Mouse (Mus musculus) adrenal gland, postnatal 25 days (tissue): Measurements from ENCODE around the gene Zbtb2. TPM values are rescaled to one million over a fixed set of nuclear protein-coding genes. Genes with fewer than 3 reads are reported as not detected.
"Not testable (repeated sequence)": the region's sequence is repeated elsewhere in the genome, so short reads cannot be mapped to it uniquely, and the experiment has no call there.

Experiments used
- DNase-seq: peaks from one replicate; pipeline ENCODE4 v3.0.0; 2021; ENCODE audit warnings: mixed read lengths
- long read RNA-seq: library from polyadenylated mRNA; stranded (forward); transcript quantifications from one replicate; pipeline ENCODE4 v2.0.0, GENCODE M21; 2021
- total RNA-seq: library from RNA; stranded (reverse); gene quantifications from 2 replicates; pipeline ENCODE4 v1.2.3, GENCODE M21; 2021

Zbtb2 gene
- total RNA-seq = 11.0 and 11.5 TPM in 2 replicates
- long read RNA-seq, full-length matches to known transcripts = 9 of 9 reads
- long read RNA-seq, partial matches to known transcripts = 0 of 9 reads
- long read RNA-seq, other reads (novel, unspliced or antisense) = 0 of 9 reads

DNA sequence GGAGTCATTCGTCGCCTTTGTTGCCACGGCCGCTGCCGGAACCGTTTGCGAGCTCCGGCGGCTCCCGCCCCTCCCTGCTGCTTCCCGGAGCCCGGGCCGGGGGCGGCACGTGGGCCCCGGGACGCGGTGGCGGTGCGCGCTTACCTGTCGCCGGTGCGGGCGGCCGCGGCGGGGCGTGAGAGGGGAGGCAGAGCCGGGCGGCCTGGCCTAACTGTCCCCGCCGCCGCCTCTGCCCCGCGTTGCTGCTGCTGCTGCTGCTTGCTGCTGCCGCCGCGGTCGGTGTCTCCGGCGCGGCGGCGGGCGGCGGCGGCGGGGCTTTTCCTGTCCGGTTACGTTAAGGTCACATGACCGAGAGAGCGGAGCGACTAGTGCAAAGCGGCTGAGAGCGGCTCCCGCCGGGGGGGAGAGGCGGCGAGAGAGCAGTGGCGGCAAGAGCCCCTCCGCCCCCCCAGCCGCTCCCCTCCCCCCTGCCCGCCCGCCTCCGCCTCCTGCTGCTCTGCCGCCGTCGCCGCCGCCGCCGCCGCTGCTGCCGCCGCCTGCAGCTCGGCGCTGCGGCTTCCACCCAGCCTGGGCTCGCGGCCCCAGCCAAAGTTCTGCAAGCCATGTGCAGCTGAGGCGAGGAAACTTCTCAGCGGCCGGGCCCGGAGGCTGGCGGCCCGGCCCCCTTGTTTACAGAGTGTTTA is at the start of gene Zbtb2:
TSS of gene Zbtb2 (minus strand) at position 408 of the 683 bp plus-strand sequence.
- peak; percentile 65 for DNase-seq

DNA sequence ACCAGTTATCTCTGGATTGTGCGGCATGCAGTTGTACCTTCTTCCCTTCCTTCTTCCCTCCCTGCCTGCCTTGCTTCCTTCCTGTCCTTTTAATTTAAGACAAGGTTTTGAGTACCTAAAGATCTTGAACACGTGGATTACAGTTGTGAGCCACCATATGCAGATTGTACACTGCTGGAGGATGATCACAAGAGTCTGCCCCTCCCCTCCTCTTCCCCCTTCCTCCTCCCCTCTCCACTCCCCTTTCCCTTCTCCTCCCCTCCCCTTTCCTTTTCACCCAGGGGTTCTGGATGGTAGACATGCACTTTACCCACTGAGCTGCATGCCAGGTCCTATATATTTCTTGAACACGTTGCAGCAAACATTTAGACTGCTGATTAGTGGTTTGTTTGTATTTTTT is 47.5 kb upstream of the Zbtb2 start:
- no peak for DNase-seq

GRCm38 (mm10) chr10:4433871-4434270 is 46.0 kb upstream of the Zbtb2 start:
- not testable (repeated sequence) for DNase-seq

- no peak for DNase-seq
Observed at GRCm38 (mm10) chr10:4432996-4433755, 45.3 kb upstream of the Zbtb2 start.

- DNase-seq = peak; percentile 97
Observed at GRCm38 (mm10) chr10:4432123-4432931, 44.4 kb upstream of the Zbtb2 start, which contains the start of the genes Rmnd1 and Armt1. Gene Rmnd1, minus strand, starts transcription at chr10:4432388. Gene Armt1, plus strand, starts transcription at chr10:4432467.

DNA sequence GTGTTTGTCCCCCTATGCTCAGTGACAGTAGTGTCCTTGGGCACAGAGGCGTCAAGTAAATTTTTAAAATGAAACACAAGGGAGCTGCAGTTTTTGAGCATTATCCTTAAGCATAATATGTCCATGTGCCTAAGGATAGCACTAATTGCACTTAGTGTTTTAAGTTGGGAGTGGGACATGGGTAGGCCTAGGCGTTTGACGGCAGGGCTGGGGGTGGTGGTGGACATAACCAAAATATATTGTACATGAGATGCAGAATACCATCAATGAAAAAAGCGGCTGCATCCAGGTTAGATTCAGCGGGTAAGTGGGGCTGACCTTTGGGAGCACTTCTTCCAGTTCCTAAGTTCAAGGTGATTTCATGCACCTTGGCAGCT is 43.8 kb upstream of the Zbtb2 start:
- DNase-seq = no peak

DNA sequence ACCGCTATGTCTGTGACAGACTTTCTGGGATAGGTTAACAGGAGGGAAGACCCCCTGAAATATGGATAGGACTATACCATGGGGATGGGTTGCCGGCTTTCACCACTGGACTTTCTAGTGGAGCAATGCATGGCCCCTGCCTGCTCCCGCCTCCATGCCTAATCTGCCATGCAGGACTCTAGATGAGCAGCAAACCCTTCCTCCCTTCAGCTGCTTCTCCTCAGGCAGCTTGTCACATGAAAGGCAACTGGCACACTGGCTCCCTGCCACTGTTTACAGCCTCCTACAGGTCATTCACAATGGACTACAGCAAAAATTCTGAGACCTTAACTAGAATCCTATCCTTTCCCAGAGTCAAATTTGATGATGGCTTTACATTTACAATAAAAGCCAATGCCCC is 42.9 kb upstream of the Zbtb2 start:
- DNase-seq = peak; percentile 8

GRCm38 (mm10) chr10:4430399-4430798 is 42.5 kb upstream of the Zbtb2 start:
- DNase-seq = no peak

- peak; percentile 8 for DNase-seq
Observed at GRCm38 (mm10) chr10:4425245-4425644, 37.3 kb upstream of the Zbtb2 start.

DNA sequence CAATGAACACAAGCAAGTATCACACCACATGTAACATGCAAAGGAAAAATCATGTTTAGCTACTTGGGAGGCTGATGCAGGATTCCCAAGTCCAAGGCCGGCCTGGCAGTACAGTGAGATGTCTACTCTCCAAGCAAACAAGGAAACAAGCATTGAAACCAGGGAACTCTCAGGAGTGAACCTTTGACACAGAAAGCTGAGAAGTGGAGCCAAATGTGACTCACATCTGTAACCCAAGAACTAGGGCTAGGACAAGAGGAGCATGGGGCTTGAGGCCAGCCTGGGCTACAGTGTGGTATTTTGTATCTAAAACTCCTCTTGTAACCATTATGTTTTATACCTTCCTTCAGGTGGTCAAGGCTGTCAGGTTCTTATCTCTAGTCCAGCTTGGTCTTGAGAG is 19.3 kb upstream of the Zbtb2 start:
- DNase-seq = no peak

- no peak for DNase-seq
Observed at GRCm38 (mm10) chr10:4405511-4405910, 17.6 kb upstream of the Zbtb2 start.

DNA sequence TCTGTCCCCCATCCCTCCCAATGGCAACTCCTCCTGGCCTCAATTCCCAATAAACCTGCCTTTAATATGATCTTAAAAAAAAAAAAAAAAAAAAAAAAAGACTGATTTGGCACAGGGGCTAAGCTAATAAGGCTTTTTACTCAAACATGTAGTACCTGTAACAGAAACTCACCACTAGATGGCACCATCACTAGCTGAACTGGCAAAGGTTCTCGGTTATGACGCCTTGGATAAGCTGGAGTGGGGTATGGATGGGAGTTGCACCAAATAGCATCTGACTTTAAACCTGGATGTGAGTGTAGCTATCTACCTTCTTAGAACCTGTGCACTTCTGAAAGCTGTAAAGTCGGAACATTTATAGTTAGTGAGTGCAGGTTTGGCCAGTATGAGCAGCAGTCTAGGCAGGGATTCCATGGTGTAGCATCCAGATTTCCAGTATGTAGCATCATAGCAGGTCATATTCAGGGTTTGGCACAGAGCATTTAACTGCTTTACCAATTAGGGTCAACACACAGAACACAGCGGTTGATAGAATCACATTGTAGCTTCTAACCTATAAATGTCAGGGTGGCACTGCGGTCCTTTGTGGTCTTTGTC is 17.1 kb upstream of the Zbtb2 start:
- no peak for DNase-seq

DNA sequence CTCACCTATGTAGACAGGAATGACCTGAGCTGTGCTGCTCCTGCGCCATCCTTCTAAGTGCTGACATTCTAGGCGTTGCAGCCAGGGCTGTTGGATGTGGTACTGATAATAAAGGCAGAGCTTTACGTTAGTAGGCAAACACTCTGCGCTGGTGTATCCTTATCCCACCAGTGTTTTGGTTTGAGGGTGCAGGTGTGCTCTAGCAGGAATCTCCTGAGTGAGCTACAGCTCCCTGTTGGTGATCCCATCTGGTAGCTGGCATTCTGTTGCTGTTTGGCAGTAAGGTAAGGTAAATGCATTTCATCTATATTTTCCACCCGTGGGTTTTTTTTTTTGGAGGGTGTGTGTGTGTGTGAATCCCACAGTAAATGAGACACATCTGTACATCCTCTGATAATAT is 10.2 kb upstream of the Zbtb2 start:
- no peak for DNase-seq

GRCm38 (mm10) chr10:4395321-4395720 is 7.4 kb upstream of the Zbtb2 start:
- no peak for DNase-seq

GRCm38 (mm10) chr10:4391851-4392250 is 3.9 kb upstream of the Zbtb2 start:
- no peak for DNase-seq

DNA sequence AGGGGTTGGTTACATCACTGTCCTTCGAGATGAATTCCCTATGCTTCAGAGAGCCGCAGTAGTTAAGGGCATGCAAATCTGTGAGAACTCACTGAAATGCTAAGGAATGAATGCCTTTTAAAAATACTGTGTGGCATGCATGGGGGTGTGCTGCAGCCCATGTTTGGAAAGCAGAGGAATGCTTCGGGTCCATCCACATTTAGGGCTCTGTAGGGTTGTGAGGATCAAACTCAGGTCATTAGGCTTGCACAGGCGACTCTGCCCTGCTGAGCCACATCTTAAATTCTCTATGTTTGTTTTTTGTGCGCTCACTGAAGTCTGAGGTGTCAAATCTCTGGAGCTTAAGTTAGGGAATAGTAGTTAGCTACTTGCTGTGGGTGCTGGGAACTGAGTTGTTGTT is 3.2 kb upstream of the Zbtb2 start:
- no peak for DNase-seq

DNA sequence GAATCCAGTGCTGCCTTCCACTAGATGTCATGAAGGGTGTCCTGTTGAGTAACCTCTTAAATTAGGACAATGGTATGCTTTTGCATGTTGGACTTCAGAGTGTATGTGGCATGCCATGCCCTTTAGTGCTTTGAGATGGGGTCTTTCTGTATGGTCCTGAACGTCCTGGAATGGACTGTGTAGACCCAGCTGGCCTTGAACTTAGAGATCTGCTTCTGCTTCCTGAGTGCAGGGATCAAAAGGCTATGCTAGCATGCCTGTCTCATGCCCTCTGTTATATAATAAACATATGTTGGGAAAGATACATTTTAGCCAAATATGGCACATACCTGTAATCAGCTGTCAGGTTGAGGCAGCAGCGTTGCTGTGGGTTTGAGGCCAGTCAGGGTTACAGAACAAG is 2.6 kb upstream of the Zbtb2 start:
- DNase-seq = no peak

- no peak for DNase-seq
Observed at GRCm38 (mm10) chr10:4389461-4390112, 1.7 kb upstream of the Zbtb2 start.

- no peak for DNase-seq
Observed at GRCm38 (mm10) chr10:4389036-4389435, 1.1 kb upstream of the Zbtb2 start.

DNA sequence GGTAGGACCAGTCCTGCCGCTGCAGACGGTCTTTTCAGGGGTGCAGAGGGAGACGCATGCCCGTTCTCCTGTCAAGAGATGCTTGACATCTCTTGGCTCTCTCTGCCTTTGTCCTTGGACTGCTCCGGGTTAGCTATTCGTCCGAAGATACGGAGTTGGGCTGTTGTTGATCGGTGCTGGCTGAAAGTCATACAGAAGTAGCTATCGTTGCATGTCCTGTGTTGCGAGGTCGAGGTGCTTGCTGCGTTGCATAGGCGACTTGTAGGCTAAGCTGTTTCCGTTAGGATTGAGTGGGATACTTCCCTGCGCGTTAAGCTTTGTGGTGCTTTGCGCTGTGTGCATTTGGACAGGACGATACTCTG is 457 bp upstream of the Zbtb2 start:
- no peak for DNase-seq
